Mouse (Mus musculus): ENCODE results near the gene Atg2a. TPM values are rescaled to one million over a fixed set of nuclear protein-coding genes. Genes with fewer than 3 reads are reported as not detected.

Atg2a gene
- 358 and 488 TPM in 2 replicates for total RNA-seq (2023)

GRCm38 (mm10) chr19:6241274-6242107 lies at the start of gene Atg2a:
Gene Atg2a, plus strand, starts transcription at chr19:6241668.

GRCm38 (mm10) chr19:6226135-6226534 lies 15.3 kb upstream of the Atg2a start, which contains the start of gene Gpha2:
Gene Gpha2, plus strand, starts transcription at chr19:6226380.

GRCm38 (mm10) chr19:6235084-6236052 lies 6.1 kb upstream of the Atg2a start, which contains the start of gene Ppp2r5b:
Gene Ppp2r5b, minus strand, starts transcription at chr19:6235872.

GRCm38 (mm10) chr19:6276426-6277421 lies 35.3 kb downstream of the Atg2a start, which contains the start of gene Ehd1:
Gene Ehd1, plus strand, starts transcription at chr19:6276725.

GRCm38 (mm10) chr19:6306137-6306551 lies 64.7 kb downstream of the Atg2a start, which contains the start of gene Cdc42bpg:
Gene Cdc42bpg, plus strand, starts transcription at chr19:6306456.

Other genes starting within 250 kb of the Atg2a start
- 255 and 284 TPM in 2 replicates for gene Capn1, start 225.8 kb upstream of the Atg2a start, total RNA-seq (2023)
- 59.6 and 66.3 TPM in 2 replicates for gene Syvn1, start 195.1 kb upstream of the Atg2a start, total RNA-seq (2023)
- gene Mrpl49, start 183.9 kb upstream of the Atg2a start, total RNA-seq (2023), result 12.9 and 14.9 TPM in 2 replicates
- gene Fau, start 183.8 kb upstream of the Atg2a start, total RNA-seq (2023), result 1,270 and 1,374 TPM in 2 replicates
- gene Znhit2, start 180.5 kb upstream of the Atg2a start, total RNA-seq (2023), result 7.4 and 16.4 TPM in 2 replicates
- 5.3 and 7.3 TPM in 2 replicates for gene Tm7sf2, start 173.3 kb upstream of the Atg2a start, total RNA-seq (2023)
- gene Vps51, start 164.4 kb upstream of the Atg2a start, total RNA-seq (2023), result 64.1 and 87.5 TPM in 2 replicates
- gene Tmem262, start 161.6 kb upstream of the Atg2a start, total RNA-seq (2023), result not detected in 2 replicates
- not detected in 2 replicates for gene Gm28374, start 159.4 kb upstream of the Atg2a start, total RNA-seq (2023)
- 43.5 and 45.7 TPM in 2 replicates for gene Zfpl1, start 156.7 kb upstream of the Atg2a start, total RNA-seq (2023)
- 31.1 and 36.1 TPM in 2 replicates for gene Cdca5, start 156.7 kb upstream of the Atg2a start, total RNA-seq (2023)
- gene AC131692.1, start 147.2 kb upstream of the Atg2a start, total RNA-seq (2023), result 1.8 and 2.3 TPM in 2 replicates
- gene Naaladl1, start 135.9 kb upstream of the Atg2a start, total RNA-seq (2023), result 0.25 and 0.66 TPM in 2 replicates
- gene Sac3d1, start 123.0 kb upstream of the Atg2a start, total RNA-seq (2023), result 3.4 and 3.6 TPM in 2 replicates
- 14.9 and 15.0 TPM in 2 replicates for gene Snx15, start 113.4 kb upstream of the Atg2a start, total RNA-seq (2023)
- not detected in 2 replicates for gene Batf2, start 100.7 kb upstream of the Atg2a start, total RNA-seq (2023)
- 7.5 and 9.2 TPM in 2 replicates for gene Arl2, start 100.1 kb upstream of the Atg2a start, total RNA-seq (2023)
- gene Majin, start 57.3 kb upstream of the Atg2a start, total RNA-seq (2023), result not detected in 2 replicates
- not detected in 2 replicates for gene Gpha2, start 15.3 kb upstream of the Atg2a start, total RNA-seq (2023)
- 10.7 and 12.1 TPM in 2 replicates for gene Ppp2r5b, start 5.8 kb upstream of the Atg2a start, total RNA-seq (2023)
- 324 and 384 TPM in 2 replicates for gene Ehd1, start 35.1 kb downstream of the Atg2a start, total RNA-seq (2023)
- gene Cdc42bpg, start 64.8 kb downstream of the Atg2a start, total RNA-seq (2023), result 13.6 and 16.9 TPM in 2 replicates
- 15.3 and 16.6 TPM in 2 replicates for gene Men1, start 93.3 kb downstream of the Atg2a start, total RNA-seq (2023)
- 420 and 482 TPM in 2 replicates for gene Map4k2, start 99.5 kb downstream of the Atg2a start, total RNA-seq (2023)
- gene Sf1, start 122.0 kb downstream of the Atg2a start, total RNA-seq (2023), result 533 and 628 TPM in 2 replicates
- gene Pygm, start 142.7 kb downstream of the Atg2a start, total RNA-seq (2023), result 22.1 and 26.7 TPM in 2 replicates
- 406 and 467 TPM in 2 replicates for gene Rasgrp2, start 157.7 kb downstream of the Atg2a start, total RNA-seq (2023)
- gene Nrxn2, start 177.1 kb downstream of the Atg2a start, total RNA-seq (2023), result 0.16 and 0.25 TPM in 2 replicates

Measured in neutrophil, adult 65 days (primary cell).